Mouse (Mus musculus) forebrain, embryonic 15.5 days (tissue): ENCODE results near the gene Zeb2. TPM values are rescaled to one million over a fixed set of nuclear protein-coding genes. Genes with fewer than 3 reads are reported as not detected.
"Not testable (repeated sequence)": the region's sequence is repeated elsewhere in the genome, so short reads cannot be mapped to it uniquely, and the experiment has no call there.

Experiments
- ATAC-seq: fragments of 200-750 bp; cut with Nextera tagmentation; replicated peaks from 2 replicates; pipeline ENCODE4 v1.8.0; 2017; ENCODE audit warnings: mild to moderate bottlenecking, moderate TSS enrichment, moderate library complexity
- H3K27ac ChIP-seq: fragments of 300-500 bp; sonication (generic); replicated peaks from 2 replicates; pipeline ENCODE4 v1.5.1; 2015; ENCODE audit warnings: mild to moderate bottlenecking, inconsistent platforms
- H3K27me3 ChIP-seq: fragments of 300-500 bp; sonication (generic); 2 replicates; pipeline ENCODE4 v1.6.1; 2015; ENCODE audit warnings: inconsistent platforms
- H3K36me3 ChIP-seq: fragments of 300-500 bp; sonication (generic); 2 replicates; pipeline ENCODE4 v1.6.1; 2015; ENCODE audit warnings: mild to moderate bottlenecking, inconsistent platforms
- H3K4me1 ChIP-seq: fragments of 300-500 bp; sonication (generic); 2 replicates; pipeline ENCODE4 v1.6.1; 2015; ENCODE audit warnings: inconsistent platforms
- H3K4me2 ChIP-seq: fragments of 300-500 bp; sonication (generic); replicated peaks from 2 replicates; pipeline ENCODE4 v1.6.1; 2015; ENCODE audit warnings: mild to moderate bottlenecking, inconsistent platforms
- H3K4me3 ChIP-seq: fragments of 300-500 bp; sonication (generic); 2 replicates; pipeline ENCODE4 v1.5.1; 2015; ENCODE audit warnings: mild to moderate bottlenecking, inconsistent platforms
- H3K9ac ChIP-seq: fragments of 300-500 bp; sonication (generic); replicated peaks from 2 replicates; pipeline ENCODE4 v1.6.1; 2015; ENCODE audit warnings: mild to moderate bottlenecking, inconsistent platforms
- H3K9me3 ChIP-seq: fragments of 300-500 bp; sonication (generic); 2 replicates; pipeline ENCODE4 v1.6.1; 2016; ENCODE audit warnings: inconsistent platforms
- WGBS: fragments of 180-500 bp; shearing (Covaris S2); methylation state at CpG from one replicate; pipeline ENCODE4 v1.1.7; 2015; ENCODE audit warnings: mixed read lengths; 5-methylcytosine and 5-hydroxymethylcytosine counted together
- polyA plus RNA-seq: library from polyadenylated mRNA; unstranded; fragments of >200 nt; fragmentation: Nextera tagmentation; extraction: Ambion mirVana; gene quantifications from 2 replicates; pipeline ENCODE4 v1.2.1, GENCODE M21; 2015

Gene Zeb2
- polyA plus RNA-seq, 1 experiment from 2014 or later: 119 TPM

GRCm38 (mm10) chr2:45123490-45123889, 6.3 kb upstream of the Zeb2 start:
- ATAC-seq: no peak
- H3K9ac ChIP-seq: no peak overlapping the region

DNA sequence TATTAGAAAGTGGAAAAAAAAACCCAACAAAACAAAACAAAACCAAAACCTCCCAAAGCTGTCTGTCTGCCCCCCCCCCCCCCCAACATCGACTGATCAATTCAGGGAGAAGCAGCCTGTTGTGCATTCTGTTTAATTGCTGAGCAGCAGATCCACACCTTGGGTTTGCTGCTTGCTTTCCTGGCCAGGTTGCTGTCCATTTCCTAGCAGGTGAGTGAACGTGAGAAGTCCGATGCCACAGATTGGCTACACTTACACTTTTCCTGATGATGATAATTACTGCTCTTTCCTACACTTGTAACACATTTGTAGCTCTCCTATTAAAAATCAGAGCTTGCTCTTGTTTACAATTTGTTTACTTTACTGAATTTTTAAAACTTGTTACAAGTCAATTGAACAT, 926 bp upstream of the Zeb2 start:
- Histone ChIP-seq H3K36me3 (no peaks in the 10 kb centered on the region), H3K27ac (no peak overlapping the region), H3K4me2 (no peak overlapping the region), H3K4me3 (no peak overlapping the region), H3K9me3 (no peaks in the 10 kb centered on the region), H3K27me3 (no peaks in the 10 kb centered on the region), H3K9ac (no peak overlapping the region), H3K4me1 (peaks cover 31% of the 10 kb centered on the region)
- WGBS: 28% methylated on average over 3 of the region's 3 CpGs
- no peak for ATAC-seq

More at GRCm38 (mm10) chr2:45123490-45123889, 6.3 kb upstream of the Zeb2 start:
- Histone ChIP-seq H3K4me3 (no peak overlapping the region), H3K4me2 (no peak overlapping the region), H3K27me3 (no peaks in the 10 kb centered on the region), H3K9me3 (no peaks in the 10 kb centered on the region), H3K36me3 (no peaks in the 10 kb centered on the region), H3K27ac (no peak overlapping the region), H3K4me1 (no peaks in the 10 kb centered on the region)
- WGBS: 68% methylated on average over 5 of the region's 5 CpGs

DNA sequence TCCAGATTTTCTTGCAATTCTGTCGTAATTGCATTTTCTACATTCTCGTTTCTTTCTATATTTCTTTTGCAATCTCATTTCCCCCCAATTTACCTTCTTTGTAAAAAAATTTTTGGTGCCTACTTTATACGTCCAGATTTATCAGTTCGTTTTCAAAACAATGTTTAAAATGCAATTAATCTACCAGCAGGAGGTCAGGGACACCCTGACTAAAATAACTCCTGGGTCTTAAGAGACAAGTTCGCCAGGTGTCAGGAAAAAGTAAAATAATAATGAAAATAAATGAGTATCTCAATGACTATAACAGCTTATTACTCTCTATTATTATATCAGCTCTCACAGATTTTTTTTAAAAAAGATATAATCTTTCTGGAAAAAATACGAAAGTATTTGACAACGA, 397 bp upstream of the Zeb2 start:
- H3K4me3 ChIP-seq: peak overlapping the region; percentile 61
- no peak for ATAC-seq
- peak overlapping the region; percentile 62 for H3K9ac ChIP-seq
- H3K4me1 ChIP-seq: peaks cover 31% of the 10 kb centered on the region
- 19% methylated on average over 7 of the region's 7 CpGs for WGBS
- no peaks in the 10 kb centered on the region for H3K36me3 ChIP-seq
- H3K27me3 ChIP-seq: no peaks in the 10 kb centered on the region
- peak overlapping the region; percentile 64 for H3K4me2 ChIP-seq
- no peaks in the 10 kb centered on the region for H3K9me3 ChIP-seq
- H3K27ac ChIP-seq: peak overlapping the region; percentile 99

DNA sequence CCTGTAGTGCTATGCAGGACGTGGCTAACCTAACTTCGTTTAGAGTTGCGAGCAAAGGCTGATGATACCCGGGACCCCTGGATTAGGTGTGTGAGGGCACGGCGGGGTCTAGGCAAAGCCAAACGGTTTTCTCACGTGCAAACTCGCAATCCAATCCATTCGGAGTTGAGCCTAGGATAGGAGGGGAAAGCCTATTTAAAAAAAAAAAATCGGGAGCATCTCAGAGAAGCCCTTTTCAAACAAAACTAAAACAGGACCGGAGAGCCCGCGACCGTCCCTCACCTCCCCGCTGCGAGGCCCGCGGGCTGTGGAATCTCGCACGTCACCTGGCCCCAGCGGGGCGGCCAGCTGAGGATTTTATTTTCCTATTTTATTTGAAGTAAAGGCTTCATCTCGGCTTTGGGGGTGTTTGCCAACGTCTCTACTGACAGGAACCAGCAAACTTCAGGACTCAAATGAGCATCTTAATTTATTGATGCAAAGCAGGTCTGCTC, 617 bp downstream of the Zeb2 start:
- peak overlapping the region; percentile 61 for H3K4me3 ChIP-seq
- H3K4me1 ChIP-seq: peaks cover 31% of the 10 kb centered on the region
- H3K27ac ChIP-seq: peak overlapping the region; percentile 99
- 0% methylated on average over 25 of the region's 25 CpGs for WGBS
- peak overlapping the region; percentile 62 for H3K9ac ChIP-seq
- ATAC-seq: peak; percentile 12
- H3K4me2 ChIP-seq: peak overlapping the region; percentile 64
- H3K36me3 ChIP-seq: no peaks in the 10 kb centered on the region
- H3K27me3 ChIP-seq: no peaks in the 10 kb centered on the region
- no peaks in the 10 kb centered on the region for H3K9me3 ChIP-seq

GRCm38 (mm10) chr2:45115720-45116495, 1.3 kb downstream of the Zeb2 start:
- no peaks in the 10 kb centered on the region for H3K27me3 ChIP-seq
- peak overlapping the region; percentile 99 for H3K27ac ChIP-seq
- WGBS: under 1% methylated on average over 23 of the region's 23 CpGs
- H3K9ac ChIP-seq: peak overlapping the region; percentile 62
- H3K9me3 ChIP-seq: no peaks in the 10 kb centered on the region
- no peaks in the 10 kb centered on the region for H3K36me3 ChIP-seq
- peak; percentile 23 for ATAC-seq
- peak overlapping the region; percentile 64 for H3K4me2 ChIP-seq
- H3K4me3 ChIP-seq: peak overlapping the region; percentile 61
- peaks cover 31% of the 10 kb centered on the region for H3K4me1 ChIP-seq

DNA sequence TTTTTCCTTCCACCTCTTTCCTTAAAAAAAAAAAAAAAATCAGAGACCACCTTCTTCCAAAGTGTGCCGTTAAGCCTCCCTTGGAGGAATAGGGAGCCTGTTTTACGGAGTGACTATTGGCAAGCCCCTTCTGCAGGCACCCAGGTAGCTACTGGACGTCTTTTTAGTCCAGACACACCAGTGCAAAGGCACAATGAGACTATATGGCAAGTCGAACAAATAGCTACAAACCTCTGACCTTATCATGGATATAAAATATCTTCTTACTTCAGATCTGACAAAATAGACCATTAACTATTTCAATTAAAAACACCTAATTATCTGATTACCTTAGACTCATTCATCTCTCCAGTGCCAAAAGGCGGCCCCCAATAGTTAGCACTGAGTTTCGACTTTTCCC, 2.0 kb downstream of the Zeb2 start:
- Histone ChIP-seq H3K27me3 (no peaks in the 10 kb centered on the region), H3K9me3 (no peaks in the 10 kb centered on the region), H3K36me3 (no peaks in the 10 kb centered on the region), H3K4me1 (peaks cover 31% of the 10 kb centered on the region), H3K4me3 (peak overlapping the region; percentile 61), H3K4me2 (peak overlapping the region; percentile 64), H3K9ac (peak overlapping the region; percentile 62), H3K27ac (peak overlapping the region; percentile 99)
- no peak for ATAC-seq
- 7% methylated on average over 6 of the region's 6 CpGs for WGBS

DNA sequence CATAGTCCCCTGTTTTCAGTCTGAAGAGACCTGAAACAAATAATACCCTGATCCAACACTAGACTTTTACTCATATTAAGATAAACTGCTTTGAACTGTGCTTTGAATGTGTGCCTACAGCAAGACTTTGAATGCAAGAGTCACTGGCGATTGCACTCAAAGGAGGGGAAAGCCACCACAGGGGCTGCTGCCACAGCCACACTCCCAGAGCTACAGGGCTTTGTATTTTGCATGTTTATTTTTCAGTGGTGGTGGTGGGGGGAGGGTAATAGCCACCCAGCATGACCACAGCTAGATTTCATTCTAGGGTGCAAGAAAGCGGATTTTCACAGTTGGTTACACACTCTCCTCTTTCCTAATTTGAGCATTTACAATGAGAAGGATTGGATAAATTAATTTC, 2.6 kb downstream of the Zeb2 start:
- peaks cover 31% of the 10 kb centered on the region for H3K4me1 ChIP-seq
- H3K9ac ChIP-seq: peak overlapping the region; percentile 62; the same call in 1 of the 2 replicates
- WGBS: 27% methylated on average over 2 of the region's 2 CpGs
- peak overlapping the region; percentile 64 for H3K4me2 ChIP-seq
- no peaks in the 10 kb centered on the region for H3K27me3 ChIP-seq
- peak overlapping the region; percentile 99 for H3K27ac ChIP-seq
- H3K4me3 ChIP-seq: 0 out of 2 replicates have a peak overlapping the region, but pooled peaks have one; percentile 11
- no peaks in the 10 kb centered on the region for H3K9me3 ChIP-seq
- ATAC-seq: no peak
- no peaks in the 10 kb centered on the region for H3K36me3 ChIP-seq

DNA sequence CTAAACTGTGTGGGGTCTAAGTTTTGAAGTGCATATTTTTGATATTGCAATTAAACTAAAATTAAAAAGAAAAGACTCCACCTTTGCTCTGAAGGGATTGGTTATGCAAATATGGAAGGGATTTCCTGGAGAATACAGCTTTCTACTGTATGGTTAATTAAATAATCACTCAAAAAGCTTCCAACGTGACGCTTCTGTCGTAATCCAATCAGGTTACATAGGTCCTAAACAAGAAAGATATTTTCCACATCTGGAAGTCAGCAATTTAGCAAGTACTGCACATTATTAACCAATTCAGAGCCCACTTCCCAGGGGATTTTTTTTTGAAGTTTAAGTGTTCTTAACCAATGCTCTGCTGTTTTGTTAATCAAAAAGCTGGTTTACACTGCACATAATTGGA, 3.3 kb downstream of the Zeb2 start:
- peak overlapping the region; percentile 93 for H3K4me3 ChIP-seq
- H3K27me3 ChIP-seq: no peaks in the 10 kb centered on the region
- no peaks in the 10 kb centered on the region for H3K9me3 ChIP-seq
- ATAC-seq: no peak
- peak overlapping the region; percentile 99 for H3K27ac ChIP-seq
- H3K4me1 ChIP-seq: peaks cover 31% of the 10 kb centered on the region
- WGBS: 28% methylated on average over 3 of the region's 3 CpGs
- peak overlapping the region; percentile 70 for H3K4me2 ChIP-seq
- H3K36me3 ChIP-seq: no peaks in the 10 kb centered on the region
- H3K9ac ChIP-seq: peak overlapping the region; percentile 97

DNA sequence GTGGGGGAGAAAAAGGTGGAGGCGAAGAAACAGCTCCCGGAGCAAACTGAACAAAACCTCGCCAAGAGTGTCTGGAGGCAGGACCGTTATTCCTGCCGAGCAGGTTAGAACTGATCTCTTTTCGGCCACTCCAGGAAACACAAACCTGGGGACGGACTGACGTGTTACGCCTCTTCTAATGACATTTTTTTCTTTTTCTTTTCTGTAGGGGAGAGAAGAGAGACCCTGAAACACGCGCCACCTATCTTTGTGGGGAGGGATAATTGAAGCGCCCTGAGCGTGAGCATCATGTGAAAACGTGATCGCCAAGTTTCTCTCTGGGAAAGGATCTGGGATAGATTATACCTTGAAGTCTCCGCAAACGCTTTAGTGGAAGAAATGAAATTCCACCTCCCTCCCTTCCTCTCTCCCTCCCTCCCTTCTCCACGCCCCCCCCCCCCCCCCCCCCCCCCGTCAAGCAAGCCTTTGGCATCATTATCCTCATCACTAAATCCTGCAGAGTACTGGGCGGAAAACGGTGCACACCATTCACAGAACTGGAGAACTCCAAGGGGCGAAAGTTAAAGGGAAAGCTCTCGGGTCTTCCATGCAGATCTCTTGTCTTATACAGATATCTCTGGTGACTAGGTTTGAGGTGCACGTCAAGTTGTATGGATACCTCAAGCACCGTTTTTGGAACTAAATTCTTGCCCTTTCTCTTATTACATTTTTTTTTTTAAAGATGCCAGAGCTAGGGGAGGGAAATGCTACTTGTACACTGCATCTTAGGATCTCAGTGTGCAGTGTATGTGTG, 4.1 kb downstream of the Zeb2 start:
- Histone ChIP-seq H3K9ac (peak overlapping the region; percentile 97), H3K9me3 (no peaks in the 10 kb centered on the region), H3K4me1 (peaks cover 31% of the 10 kb centered on the region), H3K27ac (peak overlapping the region; percentile 99), H3K27me3 (no peaks in the 10 kb centered on the region), H3K36me3 (no peaks in the 10 kb centered on the region), H3K4me2 (peak overlapping the region; percentile 70), H3K4me3 (peak overlapping the region; percentile 93)
- 1% methylated on average over 24 of the region's 25 CpGs for WGBS
- ATAC-seq: peak; percentile 24

DNA sequence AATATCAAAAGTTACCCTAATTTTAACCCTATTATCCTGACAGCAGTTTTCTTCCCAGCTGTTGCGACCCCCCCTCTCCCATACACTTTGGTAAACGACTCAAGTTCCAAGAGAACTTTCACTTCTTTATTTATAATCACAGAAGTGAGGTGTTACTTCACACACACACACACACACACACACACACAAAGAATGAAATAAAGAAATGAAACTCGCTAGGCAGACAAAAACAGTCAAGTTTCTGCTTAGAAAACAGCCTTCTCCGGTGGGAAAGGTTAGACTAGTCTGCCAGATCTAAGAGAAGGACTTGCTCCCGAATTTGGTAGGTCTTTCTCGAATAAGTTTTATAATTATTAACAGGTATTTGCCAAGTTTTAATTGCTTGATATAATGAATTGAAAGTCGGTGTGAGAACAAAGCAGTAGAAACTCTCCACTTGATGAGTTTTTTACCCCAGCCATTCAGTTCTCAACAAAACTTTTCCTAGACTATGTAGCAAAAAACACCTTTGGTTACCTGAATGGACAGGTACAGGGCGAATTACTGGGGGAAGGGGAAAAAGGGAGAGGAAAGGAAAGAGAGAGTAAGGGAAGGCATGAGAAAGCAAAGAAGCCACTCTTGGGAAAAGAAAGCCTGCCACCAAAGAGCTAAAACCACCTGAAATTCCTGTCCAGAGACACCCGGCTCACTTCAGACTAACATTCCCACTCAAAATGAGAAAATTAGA, 5.0 kb downstream of the Zeb2 start:
- no peak for ATAC-seq
- WGBS: 4% methylated on average over 9 of the region's 9 CpGs

GRCm38 (mm10) chr2:45111571-45111970, 5.6 kb downstream of the Zeb2 start:
- not testable (repeated sequence) for H3K9me3 ChIP-seq, H3K36me3 ChIP-seq, H3K27me3 ChIP-seq, ATAC-seq
- Histone ChIP-seq H3K4me2 (peak overlapping the region; percentile 70), H3K4me1 (peaks cover 37% of the 10 kb centered on the region), H3K4me3 (peak overlapping the region; percentile 93), H3K9ac (peak overlapping the region; percentile 97), H3K27ac (peak overlapping the region; percentile 99)
- 3% methylated on average over 3 of the region's 3 CpGs for WGBS

More for the DNA sequence above, 5.0 kb downstream of the Zeb2 start:
- Histone ChIP-seq H3K4me2 (peak overlapping the region; percentile 70), H3K27me3 (no peaks in the 10 kb centered on the region), H3K9ac (peak overlapping the region; percentile 97), H3K4me3 (peak overlapping the region; percentile 93), H3K4me1 (peaks cover 34% of the 10 kb centered on the region), H3K36me3 (no peaks in the 10 kb centered on the region), H3K27ac (peak overlapping the region; percentile 99), H3K9me3 (no peaks in the 10 kb centered on the region)
